Mouse (Mus musculus) cerebellum, adult 2 months (tissue): ENCODE results near the gene Scamp1.

Experiments used
- CTCF ChIP-seq: fragments of 200-500 bp; IDR thresholded peaks from 2 replicates; pipeline ENCODE4 v1.5.1; 2011; ENCODE audit warnings: low read depth, mild to moderate bottlenecking, control low read depth, low read length, moderate library complexity, borderline replicate concordance; ENCODE audit not compliant: insufficient read depth
- POLR2A ChIP-seq: fragments of 200-500 bp; IDR thresholded peaks from 2 replicates; pipeline ENCODE4 v1.6.1; 2011; ENCODE audit warnings: low read length, control low read depth, borderline replicate concordance; ENCODE audit not compliant: insufficient read depth

DNA sequence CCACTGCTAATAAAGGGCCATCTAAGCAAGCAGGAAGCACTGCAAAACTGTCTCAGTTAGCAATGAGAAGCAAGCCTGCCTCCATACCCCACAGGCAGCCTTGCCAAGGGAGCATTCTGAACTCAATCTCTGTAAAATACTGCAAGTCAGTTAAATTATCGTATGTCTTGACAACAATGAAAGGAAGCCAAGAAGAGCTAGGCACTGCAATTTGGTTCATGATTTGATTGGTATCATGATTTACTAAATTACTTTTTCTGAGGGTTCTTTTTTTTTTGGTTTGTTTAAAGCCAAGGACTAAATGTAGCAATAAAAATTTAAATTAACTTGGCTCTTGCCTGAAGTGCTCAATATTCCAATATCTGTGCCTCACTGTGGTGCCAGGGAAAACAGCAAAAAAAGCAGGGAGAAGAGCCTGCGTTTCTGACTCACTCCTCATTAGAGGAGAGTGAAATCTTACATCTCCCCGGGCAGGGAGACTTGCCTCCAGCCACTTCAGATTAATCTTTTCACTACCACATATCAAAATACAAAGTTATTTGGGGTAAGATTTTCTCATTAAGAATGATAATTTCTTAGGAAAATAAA is 44.8 kb upstream of the Scamp1 start:
- no peak for TF ChIP-seq CTCF
- TF ChIP-seq POLR2A, result no peak
